Mouse (Mus musculus) hindbrain, postnatal 0 days (tissue): ENCODE measurements around the gene Vmn1r44. TPM values are rescaled to one million over a fixed set of nuclear protein-coding genes. Genes with fewer than 3 reads are reported as not detected.
"Not testable (repeated sequence)": the region's sequence is repeated elsewhere in the genome, so short reads cannot be mapped to it uniquely, and the experiment has no call there.

Experiments
- ATAC-seq: fragments of 200-750 bp; cut with Nextera tagmentation; 2 replicates; pipeline ENCODE4 v1.8.0; 2017; ENCODE audit warnings: mild to moderate bottlenecking, moderate TSS enrichment, moderate library complexity
- DNase-seq: peaks from one replicate; pipeline ENCODE4 v3.0.0-alpha.2; 2015; ENCODE audit warnings: low spot score
- H3K27ac ChIP-seq: fragments of 300-500 bp; sonication (generic); 2 replicates; pipeline ENCODE4 v1.5.1; 2014; ENCODE audit warnings: mild to moderate bottlenecking
- H3K27me3 ChIP-seq: fragments of 300-500 bp; sonication (generic); 2 replicates; pipeline ENCODE4 v1.6.1; 2014; ENCODE audit warnings: low read length, mixed read lengths; ENCODE audit not compliant: insufficient read depth
- H3K36me3 ChIP-seq: fragments of 300-500 bp; sonication (generic); 2 replicates; pipeline ENCODE4 v1.6.1; 2014; ENCODE audit warnings: low read length, mixed read lengths; ENCODE audit not compliant: insufficient read depth
- H3K4me1 ChIP-seq: fragments of 300-500 bp; sonication (generic); 2 replicates; pipeline ENCODE4 v1.6.1; 2014; ENCODE audit warnings: antibody characterized with exemption, low read length, mixed read lengths; ENCODE audit not compliant: insufficient read depth
- H3K4me2 ChIP-seq: fragments of 300-500 bp; sonication (generic); 2 replicates; pipeline ENCODE4 v1.6.1; 2014; ENCODE audit warnings: low read depth, mild to moderate bottlenecking, low read length, moderate library complexity, mixed read lengths
- H3K4me3 ChIP-seq: fragments of 300-500 bp; sonication (generic); 2 replicates; pipeline ENCODE4 v1.5.1; 2014; ENCODE audit warnings: low read length
- H3K9ac ChIP-seq: fragments of 300-500 bp; sonication (generic); replicated peaks from 2 replicates; pipeline ENCODE4 v1.6.1; 2014; ENCODE audit warnings: mild to moderate bottlenecking, low read length, moderate library complexity, mixed read lengths
- H3K9me3 ChIP-seq: fragments of 300-500 bp; sonication (generic); 2 replicates; pipeline ENCODE4 v1.6.1; 2016; ENCODE audit warnings: low read length, mixed read lengths
- CTCF ChIP-seq: IDR thresholded peaks from 2 replicates; pipeline ENCODE4 v1.5.1; 2016; ENCODE audit warnings: antibody characterized with exemption, control low read depth, low read depth
- WGBS: fragments of 180-500 bp; shearing (Covaris S2); extraction: QIAGEN DNeasy Blood & Tissue Kit; methylation state at CpG from one replicate; pipeline ENCODE4 v1.1.7; 2014; 5-methylcytosine and 5-hydroxymethylcytosine counted together
- polyA plus RNA-seq: library from polyadenylated mRNA; unstranded; fragments of >200 nt; fragmentation: Nextera tagmentation; extraction: Ambion mirVana; gene quantifications from 2 replicates; pipeline ENCODE4 v1.2.1, GENCODE M21; 2015
- total RNA-seq: library from RNA; depleted of rRNA; stranded (reverse); fragments of >200 nt; gene quantifications from 2 replicates; pipeline ENCODE4 v1.2.3, GENCODE M21; 2014; rRNA removed

Vmn1r44 gene
- total RNA-seq, result not detected in 2 replicates
- not detected in 2 replicates for polyA plus RNA-seq

DNA sequence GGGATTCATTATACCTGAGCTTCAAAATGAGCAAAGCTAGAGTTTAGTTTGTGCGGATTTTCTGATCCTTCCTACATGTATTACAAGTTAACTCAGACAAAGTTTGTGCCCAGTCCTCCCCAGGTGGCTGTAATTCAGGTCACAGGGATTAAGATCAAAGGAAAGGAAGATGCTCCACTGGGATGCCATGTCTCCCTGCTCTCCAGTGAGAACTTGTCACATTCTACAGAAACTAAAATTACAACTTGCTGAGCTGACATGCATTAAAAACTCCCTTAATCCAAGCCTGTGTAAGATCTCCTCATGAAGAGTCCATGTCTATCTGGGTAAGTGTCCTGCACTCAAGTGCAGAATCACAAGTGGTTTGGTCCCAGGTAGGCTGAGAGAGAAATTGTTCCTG is at the start of gene Vmn1r44:
TSS of gene Vmn1r44 (plus strand) at position 301 of the 400 bp plus-strand sequence.
- no peaks in the 10 kb centered on the region for H3K27me3 ChIP-seq
- no peaks in the 10 kb centered on the region for H3K9me3 ChIP-seq
- H3K27ac ChIP-seq, result no peak within 1 kb of the TSS
- no peaks in the 10 kb centered on the region for H3K4me1 ChIP-seq
- TF ChIP-seq CTCF, result no peak
- 83% methylated on average over 1 of the region's 1 CpGs for WGBS
- no peak within 1 kb of the TSS for H3K4me2 ChIP-seq
- H3K36me3 ChIP-seq, result no peaks in the 10 kb centered on the region
- DNase-seq (no peak), ATAC-seq (no peak)
- no peak within 1 kb of the TSS for H3K4me3 ChIP-seq
- H3K9ac ChIP-seq, result no peak within 1 kb of the TSS

DNA sequence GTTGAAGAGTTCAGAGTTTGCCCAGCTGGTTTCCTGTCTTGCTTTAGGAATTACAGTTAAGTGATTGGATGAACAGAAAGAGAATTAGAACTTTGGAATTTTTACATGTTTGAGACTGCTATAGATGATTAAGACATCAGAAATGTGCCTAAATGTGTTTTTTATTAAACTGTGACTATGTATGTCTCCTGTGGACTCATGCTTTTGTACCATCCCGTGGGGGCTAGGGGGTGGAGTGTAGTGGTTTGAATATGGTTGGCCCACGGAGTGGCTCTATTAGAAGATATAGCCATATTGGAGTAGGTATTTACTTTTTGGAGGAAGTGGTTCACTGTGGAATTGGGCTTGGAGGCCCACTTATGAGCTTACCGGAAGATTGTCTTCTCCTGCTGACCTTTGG is 25.9 kb upstream of the Vmn1r44 start:
- no peak for TF ChIP-seq CTCF
- DNase-seq (no peak), ATAC-seq (no peak)
- H3K4me1 ChIP-seq, result no peaks in the 10 kb centered on the region
- H3K9me3 ChIP-seq, result no peaks in the 10 kb centered on the region
- WGBS, result 78% methylated on average over 3 of the region's 3 CpGs
- H3K4me3 ChIP-seq, result no peak overlapping the region
- H3K27ac ChIP-seq, result no peak overlapping the region
- no peak overlapping the region for H3K9ac ChIP-seq
- no peaks in the 10 kb centered on the region for H3K27me3 ChIP-seq
- H3K36me3 ChIP-seq, result no peaks in the 10 kb centered on the region
- H3K4me2 ChIP-seq, result no peak overlapping the region

DNA sequence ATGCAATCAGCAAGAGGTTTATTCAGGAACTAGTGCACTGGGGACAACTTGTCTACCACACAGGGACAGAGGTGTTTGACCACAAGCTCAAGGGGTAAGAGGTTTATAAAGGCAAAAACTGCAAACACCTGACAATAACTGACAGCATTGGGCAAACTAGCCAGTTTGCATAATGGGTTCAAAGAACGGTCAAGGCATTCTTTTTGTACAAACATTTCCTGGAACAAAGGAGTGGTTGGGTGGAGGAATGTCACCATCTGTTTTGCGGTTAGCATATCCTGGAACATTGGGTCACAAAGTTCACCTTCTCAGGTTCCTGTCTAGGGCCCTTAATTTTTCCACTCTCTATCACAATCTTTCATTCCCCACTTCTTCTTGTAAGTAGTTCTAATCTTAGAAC is 23.6 kb upstream of the Vmn1r44 start:
- Histone ChIP-seq H3K9ac (no peak overlapping the region), H3K4me3 (no peak overlapping the region), H3K27ac (no peak overlapping the region), H3K4me2 (no peak overlapping the region), H3K36me3 (no peaks in the 10 kb centered on the region), H3K9me3 (peaks cover 5% of the 10 kb centered on the region; the same call in 1 of the 2 replicates), H3K27me3 (no peaks in the 10 kb centered on the region), H3K4me1 (no peaks in the 10 kb centered on the region)
- DNase-seq (no peak), ATAC-seq (no peak)
- 92% methylated on average over 2 of the region's 2 CpGs for WGBS
- TF ChIP-seq CTCF, result no peak

DNA sequence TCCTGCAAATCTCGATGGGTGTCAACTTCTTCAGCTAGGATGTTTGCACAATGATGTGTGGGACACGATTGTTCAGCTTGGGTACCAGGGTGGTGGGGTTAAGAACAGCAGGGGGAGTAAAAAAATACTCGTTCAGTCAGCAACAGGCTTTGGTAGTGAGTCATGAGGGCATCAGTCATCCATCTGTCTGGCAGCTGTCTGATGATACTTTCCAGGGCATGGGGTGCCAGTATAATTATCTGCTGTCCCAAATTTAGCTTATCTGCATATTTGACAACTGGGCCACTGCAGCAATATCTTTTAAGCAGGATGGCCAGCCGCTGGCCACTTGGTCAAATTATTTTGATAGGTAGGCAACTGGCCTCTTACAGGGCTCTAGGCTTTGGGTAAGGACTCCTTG is 19.7 kb upstream of the Vmn1r44 start:
- TF ChIP-seq CTCF, result no peak
- H3K4me1 ChIP-seq, result no peaks in the 10 kb centered on the region
- ATAC-seq, result no peak
- H3K27me3 ChIP-seq, result no peaks in the 10 kb centered on the region
- H3K9ac ChIP-seq, result no peak overlapping the region
- DNase-seq, result no peak
- H3K9me3 ChIP-seq, result peaks cover 17% of the 10 kb centered on the region; the same call in 1 of the 2 replicates
- no peak overlapping the region for H3K4me2 ChIP-seq
- WGBS, result 75% methylated on average over 4 of the region's 4 CpGs
- H3K27ac ChIP-seq, result no peak overlapping the region
- H3K4me3 ChIP-seq, result no peak overlapping the region
- no peaks in the 10 kb centered on the region for H3K36me3 ChIP-seq

DNA sequence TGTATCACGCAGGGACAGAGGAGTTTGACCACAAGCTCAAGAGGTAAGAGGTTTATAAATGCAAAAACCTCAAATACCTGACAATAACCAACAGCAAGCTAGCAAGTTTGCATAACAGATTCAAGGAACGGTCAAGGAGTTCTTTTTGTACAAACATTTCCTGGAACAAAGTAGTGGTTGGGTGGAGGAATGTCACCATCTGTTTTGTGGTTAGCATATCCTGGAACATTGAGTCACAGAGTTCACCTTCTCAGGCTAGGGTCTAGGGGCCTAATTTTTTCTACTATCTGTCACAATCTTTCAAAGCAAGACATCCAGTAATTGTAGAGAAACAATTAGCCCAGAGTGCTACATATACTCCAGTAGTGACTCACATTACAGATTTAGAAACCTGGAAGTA is 16.2 kb upstream of the Vmn1r44 start:
- 93% methylated on average over 2 of the region's 2 CpGs for WGBS
- DNase-seq (no peak), ATAC-seq (no peak)
- Histone ChIP-seq H3K4me3 (no peak overlapping the region), H3K4me2 (no peak overlapping the region), H3K9ac (no peak overlapping the region), H3K27me3 (no peaks in the 10 kb centered on the region), H3K36me3 (no peaks in the 10 kb centered on the region), H3K27ac (no peak overlapping the region), H3K4me1 (no peaks in the 10 kb centered on the region), H3K9me3 (peaks cover 17% of the 10 kb centered on the region; the same call in 1 of the 2 replicates)
- TF ChIP-seq CTCF, result no peak

DNA sequence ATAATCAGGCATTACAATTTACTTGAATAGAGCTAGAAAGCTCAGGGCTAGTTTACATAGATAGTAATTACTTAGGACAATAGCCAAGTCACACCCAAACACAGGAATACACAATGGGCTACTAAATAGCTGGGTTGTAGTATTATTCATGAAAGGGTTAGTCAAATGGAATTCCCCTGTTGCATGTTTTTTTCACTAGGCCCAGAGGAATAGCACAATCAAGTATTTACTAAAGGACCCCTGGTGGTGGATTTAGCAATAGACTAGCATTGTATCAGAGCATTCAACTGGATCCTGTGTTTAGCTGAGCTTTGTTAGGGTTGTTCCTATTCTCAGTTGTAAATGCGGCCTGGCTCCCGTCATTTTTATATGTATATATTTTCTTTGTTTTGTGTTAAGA is 15.5 kb upstream of the Vmn1r44 start:
- WGBS, result 86% methylated on average over 2 of the region's 2 CpGs
- H3K4me3 ChIP-seq, result no peak overlapping the region

DNA sequence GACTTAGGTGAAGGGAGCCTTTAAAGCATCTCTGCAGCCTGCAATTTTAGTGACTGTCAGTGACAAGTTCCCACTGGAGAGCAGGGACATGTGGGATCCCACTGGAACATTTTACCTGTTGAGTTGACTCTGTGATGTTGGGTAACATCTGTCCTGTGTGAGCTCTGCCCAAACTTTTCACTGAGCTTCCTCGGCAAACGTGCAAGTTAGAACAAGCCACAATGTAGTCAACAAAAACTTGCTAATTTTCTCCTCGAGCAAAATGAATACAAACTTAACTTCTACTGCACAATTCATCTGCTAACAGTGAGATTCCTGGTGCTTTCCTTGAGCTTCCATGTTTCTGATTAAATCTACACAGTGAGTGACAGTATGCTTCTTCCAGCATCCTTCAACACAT is 7.1 kb upstream of the Vmn1r44 start, which contains the start of the genes Vmn1r42 and Vmn1r43:
TSS of gene Vmn1r42 (minus strand) at position 101 of the 400 bp plus-strand sequence.
TSS of gene Vmn1r43 (minus strand) at position 101 of the 400 bp plus-strand sequence.
- 83% methylated on average over 3 of the region's 3 CpGs for WGBS
- H3K4me1 ChIP-seq, H3K9ac ChIP-seq, H3K9me3 ChIP-seq, DNase-seq, H3K27ac ChIP-seq, ATAC-seq, H3K27me3 ChIP-seq, H3K4me3 ChIP-seq, H3K4me2 ChIP-seq, H3K36me3 ChIP-seq: not testable (repeated sequence)

More for the DNA sequence above, 15.5 kb upstream of the Vmn1r44 start:
- no peak overlapping the region for H3K4me2 ChIP-seq
- peaks cover 17% of the 10 kb centered on the region; the same call in 1 of the 2 replicates for H3K9me3 ChIP-seq
- no peak for ATAC-seq
- H3K4me1 ChIP-seq, result no peaks in the 10 kb centered on the region
- TF ChIP-seq CTCF, result no peak
- H3K9ac ChIP-seq, result no peak overlapping the region
- H3K27me3 ChIP-seq, result no peaks in the 10 kb centered on the region
- no peak overlapping the region for H3K27ac ChIP-seq
- no peak for DNase-seq
- H3K36me3 ChIP-seq, result no peaks in the 10 kb centered on the region
